Comparison of ENCODE assay signal across 9 mouse cellular contexts in the genomic region with DNA sequence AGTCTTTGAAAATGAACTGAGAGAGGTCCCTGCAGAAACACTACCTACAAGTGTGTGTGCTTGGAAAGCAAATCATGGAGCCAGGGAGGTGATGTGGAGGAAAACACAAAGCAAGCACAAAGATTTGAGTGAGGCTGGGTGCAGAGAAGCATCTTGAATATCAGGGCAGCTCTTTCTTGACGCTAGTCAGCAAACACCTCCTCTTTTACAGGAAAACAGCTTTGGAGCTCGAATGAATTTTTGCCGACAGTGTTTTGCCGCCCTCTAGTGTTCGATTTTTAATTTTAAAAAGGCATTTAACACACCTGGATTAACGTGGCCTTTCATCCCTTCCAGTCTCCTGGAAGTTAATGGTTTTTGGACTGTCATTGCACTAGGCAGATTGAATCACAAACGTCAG.
A peak's percentile ranks its signal among the peaks of the same experiment; 100 is the strongest.
DNase-seq lines count a peak whose midpoint lies in the region; ATAC-seq and TF ChIP-seq lines count a peak whose summit lies in the region.
"Had no signal": no experiment of that assay in that cellular context is flagged by ENCODE, and none has a peak within 500 bp of the region (broad histone marks: within the 10 kb centered on the region; RNA-seq: fewer than 3 reads in every experiment).

No protein-coding gene starts in this region.

- no peak overlapping the region for H3K27ac ChIP-seq in kidney, adult 2 months (ENCODE audit: insufficient read depth, low read depth, low read length)
- H3K27ac ChIP-seq in lung, embryonic 15.5 days = 0 out of 2 replicates have a peak overlapping the region, but pooled peaks have one; percentile 26
- H3K27ac ChIP-seq: liver, embryonic 15.5 days had no signal

- H3K4me1 ChIP-seq in kidney, adult 2 months (ENCODE audit: control insufficient read depth, insufficient read depth, low read length) = no peaks in the 10 kb centered on the region
- H3K4me1 ChIP-seq in lung, embryonic 15.5 days = peaks cover 10% of the 10 kb centered on the region; the same call in 1 of the 2 replicates
- H3K4me1 ChIP-seq: liver, embryonic 15.5 days had no signal

- no peak overlapping the region for H3K4me3 ChIP-seq in kidney, adult 2 months (ENCODE audit: insufficient read depth, low read depth, low read length)
- H3K4me3 ChIP-seq in lung, embryonic 15.5 days = no peak overlapping the region
- H3K4me3 ChIP-seq: liver, embryonic 15.5 days had no signal

- H3K4me2 ChIP-seq in lung, embryonic 15.5 days = no peak overlapping the region
- H3K4me2 ChIP-seq: liver, embryonic 15.5 days had no signal

- peak; percentile 52 for DNase-seq in kidney, adult 2 months
- DNase-seq in kidney, adult 18-20 months = no peak
- DNase-seq in brain, embryonic 18.5 days (ENCODE audit: low read depth, low spot score) = peak; percentile 49
- peak; percentile 74 for DNase-seq in forelimb bud, embryonic 11.5 days (ENCODE audit: low read depth, low spot score)
- peak; percentile 59 for DNase-seq in telencephalon, adult 2 months (ENCODE audit: low read depth, low spot score)

- TF ChIP-seq POLR2A in kidney, adult 2 months (IDR thresholded peaks at IDR 0.05; ENCODE audit: low read depth, low read length) = no peak

- peak; percentile 37 for ATAC-seq in CD4-positive, CD25-positive, alpha-beta regulatory T cell, adult 4 months
- ATAC-seq in lung, embryonic 15.5 days (ENCODE audit: borderline replicate concordance, extremely low read depth, low FRiP score, low TSS enrichment) = peak; percentile 32; the same call in 1 of the 2 replicates
- no peak for ATAC-seq in erythroblast, adult 5-6 weeks (replicated peaks; ENCODE audit: low FRiP score, poor library complexity, severe bottlenecking)

- H3K36me3 ChIP-seq in kidney, adult 2 months (ENCODE audit: control insufficient read depth, insufficient read depth, low read length) = no peaks in the 10 kb centered on the region
- no peaks in the 10 kb centered on the region for H3K36me3 ChIP-seq in lung, embryonic 15.5 days
- H3K36me3 ChIP-seq: liver, embryonic 15.5 days had no signal

- H3K9me3 ChIP-seq in lung, embryonic 15.5 days = no peaks in the 10 kb centered on the region
- H3K9me3 ChIP-seq: liver, embryonic 15.5 days had no signal

- H3K9ac ChIP-seq in lung, embryonic 15.5 days = no peak overlapping the region
- H3K9ac ChIP-seq: liver, embryonic 15.5 days had no signal

- under 1% methylated on average over 7 of the region's 7 CpGs for WGBS in kidney, adult 2 months
- WGBS in lung, embryonic 15.5 days = 2% methylated on average over 7 of the region's 7 CpGs

- TF ChIP-seq CTCF in kidney, adult 2 months (conservative IDR thresholded peaks at IDR 0.05; ENCODE audit: insufficient read depth, insufficient read length, low read depth, low read length) = peak; percentile 27; the same call in 1 of the 2 replicates

- no peaks in the 10 kb centered on the region for H3K27me3 ChIP-seq in kidney, adult 2 months (replicated peaks; ENCODE audit: control insufficient read depth, insufficient read depth, low read length)
- H3K27me3 ChIP-seq in lung, embryonic 15.5 days = no peaks in the 10 kb centered on the region
- H3K27me3 ChIP-seq: liver, embryonic 15.5 days had no signal
